In genomic region chr17:45695227-45696120, GRCm38 (mm10) we compare ENCODE assay signal across 10 mouse cellular contexts. TPM values are rescaled to one million over a fixed set of nuclear protein-coding genes. Genes with fewer than 3 reads are reported as not detected.
DNase-seq lines count a peak whose midpoint lies in the region; ATAC-seq and TF ChIP-seq lines count a peak whose summit lies in the region.
"Had no signal": no experiment of that assay in that cellular context is flagged by ENCODE, and none has a peak within 500 bp of the region (broad histone marks: within the 10 kb centered on the region; RNA-seq: fewer than 3 reads in every experiment).

No protein-coding gene starts in this region.

- peak overlapping the region; percentile 9 for H3K27ac ChIP-seq in lung, embryonic 16.5 days (ENCODE audit: low read length)
- H3K27ac ChIP-seq in stomach, postnatal 0 days (replicated peaks), result peak overlapping the region; percentile 73
- H3K27ac ChIP-seq: forebrain, embryonic 13.5 days; midbrain, embryonic 15.5 days had no signal

- WGBS in lung, embryonic 16.5 days, result 56% methylated on average over 21 of the region's 23 CpGs
- 63% methylated on average over 23 of the region's 23 CpGs for WGBS in stomach, postnatal 0 days

- no peaks in the 10 kb centered on the region for H3K27me3 ChIP-seq in lung, embryonic 16.5 days (ENCODE audit: control insufficient read depth, insufficient read depth, low read depth, low read length)
- H3K27me3 ChIP-seq in stomach, postnatal 0 days (ENCODE audit: control insufficient read depth, insufficient read depth, low read length), result no peaks in the 10 kb centered on the region
- H3K27me3 ChIP-seq: forebrain, embryonic 13.5 days; midbrain, embryonic 15.5 days had no signal

- peak overlapping the region; percentile 18; the same call in 1 of the 2 replicates for H3K9ac ChIP-seq in lung, embryonic 16.5 days (ENCODE audit: low read length)
- no peak overlapping the region for H3K9ac ChIP-seq in stomach, postnatal 0 days (ENCODE audit: low read length)
- H3K9ac ChIP-seq: forebrain, embryonic 13.5 days; midbrain, embryonic 15.5 days had no signal

- peaks cover 46% of the 10 kb centered on the region for H3K4me1 ChIP-seq in lung, embryonic 16.5 days (replicated peaks; ENCODE audit: control insufficient read depth, insufficient read depth, low read length)
- H3K4me1 ChIP-seq in stomach, postnatal 0 days (replicated peaks; ENCODE audit: control insufficient read depth, insufficient read depth), result peaks cover 2% of the 10 kb centered on the region; the same call in 1 of the 2 replicates
- H3K4me1 ChIP-seq: forebrain, embryonic 13.5 days; midbrain, embryonic 15.5 days had no signal

- no peaks in the 10 kb centered on the region for H3K9me3 ChIP-seq in lung, embryonic 16.5 days (ENCODE audit: control insufficient read depth, low read length)
- H3K9me3 ChIP-seq in stomach, postnatal 0 days (ENCODE audit: control insufficient read depth, low read length), result no peaks in the 10 kb centered on the region
- H3K9me3 ChIP-seq: forebrain, embryonic 13.5 days; midbrain, embryonic 15.5 days had no signal

- H3K36me3 ChIP-seq in lung, embryonic 16.5 days (ENCODE audit: control insufficient read depth, insufficient read depth, low read length), result peaks cover 11% of the 10 kb centered on the region
- no peaks in the 10 kb centered on the region; the same call in 1 of the 2 replicates for H3K36me3 ChIP-seq in stomach, postnatal 0 days (ENCODE audit: control insufficient read depth, insufficient read depth, low read length)

- ATAC-seq in lung, embryonic 16.5 days (ENCODE audit: low read depth), result no peak
- ATAC-seq in stomach, postnatal 0 days (ENCODE audit: low FRiP score, low TSS enrichment), result no peak
- no peak for ATAC-seq in activated CD4-positive, CD25-positive, alpha-beta regulatory T cell, adult 4 months
- ATAC-seq: forebrain, embryonic 13.5 days; inflammation-experienced regulatory T-cells, adult 6 months; midbrain, embryonic 15.5 days had no signal

- no peak overlapping the region for H3K4me3 ChIP-seq in lung, embryonic 16.5 days (ENCODE audit: low read length)
- no peak overlapping the region for H3K4me3 ChIP-seq in stomach, postnatal 0 days (ENCODE audit: low read depth, low read length)
- H3K4me3 ChIP-seq: forebrain, embryonic 13.5 days; midbrain, embryonic 15.5 days had no signal

- H3K4me2 ChIP-seq in lung, embryonic 16.5 days (ENCODE audit: low read depth, low read length), result no peak overlapping the region
- H3K4me2 ChIP-seq in stomach, postnatal 0 days (replicated peaks; ENCODE audit: low read depth), result no peak overlapping the region
- H3K4me2 ChIP-seq: forebrain, embryonic 13.5 days; midbrain, embryonic 15.5 days had no signal

- DNase-seq in lung, postnatal 14 days, result no peak
- DNase-seq in ZHBTc4 (ENCODE audit: low read depth, low spot score), result peak; percentile 49
- DNase-seq in kidney, postnatal 10 days, result peak; percentile 46
- DNase-seq in stomach, postnatal 0 days (ENCODE audit: low spot score), result no peak
- no peak for DNase-seq in left cerebral cortex, adult 9 months (ENCODE audit: low spot score in 2 of 2)

- TF ChIP-seq EP300 in stomach, postnatal 0 days (optimal IDR thresholded peaks at IDR 0.05), result no peak

- TF ChIP-seq CTCF in stomach, postnatal 0 days (IDR thresholded peaks at IDR 0.05; ENCODE audit: low read depth), result no peak

RNA-seq across cellular contexts. Expression of gene Tmem63b, which starts 8.8 kb away (rescaled TPM):
- 52.7 and 55.6 TPM in 2 replicates for polyA plus RNA-seq in lung, embryonic 16.5 days (2015; fragmentation: Nextera tagmentation; extraction: Ambion mirVana)
- 40.9 and 45.0 TPM in 2 replicates for polyA plus RNA-seq in stomach, postnatal 0 days (2015; fragmentation: Nextera tagmentation; extraction: Ambion mirVana)
- polyA plus RNA-seq in activated CD4-positive, CD25-positive, alpha-beta regulatory T cell, adult 4 months (2017; shearing (Covaris generic)), result 1 to 10 TPM; 2.7 to 3.6 TPM

RNA-seq across cellular contexts. Expression of gene Mrpl14, which starts 9.4 kb away (rescaled TPM):
- 191 and 214 TPM in 2 replicates for polyA plus RNA-seq in lung, embryonic 16.5 days (2015; fragmentation: Nextera tagmentation; extraction: Ambion mirVana)
- 163 TPM in 2 replicates for polyA plus RNA-seq in stomach, postnatal 0 days (2015; fragmentation: Nextera tagmentation; extraction: Ambion mirVana)
- polyA plus RNA-seq in activated CD4-positive, CD25-positive, alpha-beta regulatory T cell, adult 4 months (2017; shearing (Covaris generic)), result 10 to 100 TPM; 73.4 to 90.9 TPM

RNA-seq across cellular contexts. Expression of gene Capn11, which starts 36.3 kb away (rescaled TPM):
- polyA plus RNA-seq in lung, embryonic 16.5 days (2015; fragmentation: Nextera tagmentation; extraction: Ambion mirVana), result 0.72 and 0.78 TPM in 2 replicates
- 0.06 TPM in 2 replicates for polyA plus RNA-seq in stomach, postnatal 0 days (2015; fragmentation: Nextera tagmentation; extraction: Ambion mirVana)
- polyA plus RNA-seq in activated CD4-positive, CD25-positive, alpha-beta regulatory T cell, adult 4 months (2017; shearing (Covaris generic)), result under 1 TPM in 1 of 2 experiments, not detected in 1; 0.33 TPM
- polyA plus RNA-seq: inflammation-experienced regulatory T-cells, adult 6 months had no signal

RNA-seq across cellular contexts. Expression of gene 1600014C23Rik, which starts 38.2 kb away (rescaled TPM):
- not detected in 2 replicates for polyA plus RNA-seq in lung, embryonic 16.5 days (2015; fragmentation: Nextera tagmentation; extraction: Ambion mirVana)
- not detected in 2 replicates for polyA plus RNA-seq in stomach, postnatal 0 days (2015; fragmentation: Nextera tagmentation; extraction: Ambion mirVana)
- polyA plus RNA-seq in activated CD4-positive, CD25-positive, alpha-beta regulatory T cell, adult 4 months (2017; shearing (Covaris generic)), result not detected
- polyA plus RNA-seq: inflammation-experienced regulatory T-cells, adult 6 months had no signal

Comparison
In these comparisons a context has a peak if more than half of its experiments do, and no peak if none do; other contexts are left out.
1. DNase-seq: peak in ZHBTc4 (single experiment) and kidney, postnatal 10 days (single experiment); none in lung, postnatal 14 days (single experiment), stomach, postnatal 0 days (single experiment) and left cerebral cortex, adult 9 months (0 of 2).